Mouse (Mus musculus): ENCODE data around the gene Pcdh15. TPM values are rescaled to one million over a fixed set of nuclear protein-coding genes. Genes with fewer than 3 reads are reported as not detected.

Gene Pcdh15
- total and polyA plus RNA-seq, 2 experiments from 2014 or later: 0.27 to 0.46 TPM

GRCm38 (mm10) chr10:74414021-74414420, 1314.9 kb downstream of the Pcdh15 start:
- ATAC-seq (ENCODE audit: insufficient read depth, low read depth) (no peak), DNase-seq (ENCODE audit: low spot score) (no peak)
- Histone ChIP-seq H3K4me3 (ENCODE audit: low read depth, low read length) (no peak overlapping the region), H3K36me3 (replicated peaks; ENCODE audit: control insufficient read depth, insufficient read depth, low read length) (no peaks in the 10 kb centered on the region), H3K9ac (replicated peaks; ENCODE audit: low read depth, low read length) (no peak overlapping the region), H3K27ac (ENCODE audit: low read depth) (no peak overlapping the region), H3K9me3 (replicated peaks; ENCODE audit: control insufficient read depth, low read length) (no peaks in the 10 kb centered on the region), H3K27me3 (ENCODE audit: control insufficient read depth, insufficient read depth, low read length) (no peaks in the 10 kb centered on the region), H3K4me2 (ENCODE audit: low read depth, low read length) (no peak overlapping the region), H3K4me1 (ENCODE audit: control insufficient read depth, insufficient read depth) (no peaks in the 10 kb centered on the region)
- TF ChIP-seq EP300 (IDR thresholded peaks at IDR 0.05; ENCODE audit: low read depth): no peak
- TF ChIP-seq CTCF (IDR thresholded peaks at IDR 0.05; ENCODE audit: low read depth): no peak
- 55% methylated on average over 3 of the region's 3 CpGs for WGBS

- Histone ChIP-seq H3K9ac (replicated peaks; ENCODE audit: low read depth, low read length) (no peak overlapping the region), H3K4me3 (ENCODE audit: low read depth, low read length) (no peak overlapping the region), H3K27me3 (ENCODE audit: control insufficient read depth, insufficient read depth, low read length) (no peaks in the 10 kb centered on the region), H3K4me2 (ENCODE audit: low read depth, low read length) (no peak overlapping the region), H3K36me3 (replicated peaks; ENCODE audit: control insufficient read depth, insufficient read depth, low read length) (no peaks in the 10 kb centered on the region), H3K4me1 (ENCODE audit: control insufficient read depth, insufficient read depth) (no peaks in the 10 kb centered on the region), H3K9me3 (replicated peaks; ENCODE audit: control insufficient read depth, low read length) (no peaks in the 10 kb centered on the region), H3K27ac (ENCODE audit: low read depth) (no peak overlapping the region)
- TF ChIP-seq EP300 (IDR thresholded peaks at IDR 0.05; ENCODE audit: low read depth): no peak
- no peak for TF ChIP-seq CTCF (IDR thresholded peaks at IDR 0.05; ENCODE audit: low read depth)
- no peak for DNase-seq (ENCODE audit: low spot score)
- ATAC-seq (ENCODE audit: insufficient read depth, low read depth): no peak
- WGBS: 79% methylated on average over 1 of the region's 1 CpGs
Measured at GRCm38 (mm10) chr10:74414945-74415344, 1315.8 kb downstream of the Pcdh15 start.

GRCm38 (mm10) chr10:74415359-74415758, 1316.2 kb downstream of the Pcdh15 start:
- ATAC-seq (ENCODE audit: insufficient read depth, low read depth) (no peak), DNase-seq (ENCODE audit: low spot score) (no peak)
- Histone ChIP-seq H3K9me3 (replicated peaks; ENCODE audit: control insufficient read depth, low read length) (no peaks in the 10 kb centered on the region), H3K36me3 (replicated peaks; ENCODE audit: control insufficient read depth, insufficient read depth, low read length) (no peaks in the 10 kb centered on the region), H3K27me3 (ENCODE audit: control insufficient read depth, insufficient read depth, low read length) (no peaks in the 10 kb centered on the region), H3K4me2 (ENCODE audit: low read depth, low read length) (no peak overlapping the region), H3K9ac (replicated peaks; ENCODE audit: low read depth, low read length) (no peak overlapping the region), H3K4me1 (ENCODE audit: control insufficient read depth, insufficient read depth) (no peaks in the 10 kb centered on the region), H3K4me3 (ENCODE audit: low read depth, low read length) (no peak overlapping the region), H3K27ac (ENCODE audit: low read depth) (no peak overlapping the region)
- WGBS: 65% methylated on average over 4 of the region's 4 CpGs
- TF ChIP-seq EP300 (IDR thresholded peaks at IDR 0.05; ENCODE audit: low read depth) (no peak), CTCF (IDR thresholded peaks at IDR 0.05; ENCODE audit: low read depth) (no peak)

GRCm38 (mm10) chr10:74415949-74416348, 1316.8 kb downstream of the Pcdh15 start:
- H3K27me3 ChIP-seq (ENCODE audit: control insufficient read depth, insufficient read depth, low read length): no peaks in the 10 kb centered on the region
- TF ChIP-seq CTCF (IDR thresholded peaks at IDR 0.05; ENCODE audit: low read depth): no peak
- no peak for TF ChIP-seq EP300 (IDR thresholded peaks at IDR 0.05; ENCODE audit: low read depth)
- no peak overlapping the region for H3K4me2 ChIP-seq (ENCODE audit: low read depth, low read length)
- ATAC-seq (ENCODE audit: insufficient read depth, low read depth): no peak
- H3K36me3 ChIP-seq (replicated peaks; ENCODE audit: control insufficient read depth, insufficient read depth, low read length): no peaks in the 10 kb centered on the region
- no peaks in the 10 kb centered on the region for H3K4me1 ChIP-seq (ENCODE audit: control insufficient read depth, insufficient read depth)
- H3K9ac ChIP-seq (replicated peaks; ENCODE audit: low read depth, low read length): no peak overlapping the region
- no peak overlapping the region for H3K27ac ChIP-seq (ENCODE audit: low read depth)
- H3K4me3 ChIP-seq (ENCODE audit: low read depth, low read length): no peak overlapping the region
- H3K9me3 ChIP-seq (replicated peaks; ENCODE audit: control insufficient read depth, low read length): no peaks in the 10 kb centered on the region
- no peak for DNase-seq (ENCODE audit: low spot score)
- 89% methylated on average over 10 of the region's 10 CpGs for WGBS

GRCm38 (mm10) chr10:74450069-74450468, 1350.9 kb downstream of the Pcdh15 start:
- ATAC-seq (ENCODE audit: insufficient read depth, low read depth): no peak
- 80% methylated on average over 11 of the region's 11 CpGs for WGBS
- TF ChIP-seq EP300 (IDR thresholded peaks at IDR 0.05; ENCODE audit: low read depth) (no peak), CTCF (IDR thresholded peaks at IDR 0.05; ENCODE audit: low read depth) (no peak)

DNA sequence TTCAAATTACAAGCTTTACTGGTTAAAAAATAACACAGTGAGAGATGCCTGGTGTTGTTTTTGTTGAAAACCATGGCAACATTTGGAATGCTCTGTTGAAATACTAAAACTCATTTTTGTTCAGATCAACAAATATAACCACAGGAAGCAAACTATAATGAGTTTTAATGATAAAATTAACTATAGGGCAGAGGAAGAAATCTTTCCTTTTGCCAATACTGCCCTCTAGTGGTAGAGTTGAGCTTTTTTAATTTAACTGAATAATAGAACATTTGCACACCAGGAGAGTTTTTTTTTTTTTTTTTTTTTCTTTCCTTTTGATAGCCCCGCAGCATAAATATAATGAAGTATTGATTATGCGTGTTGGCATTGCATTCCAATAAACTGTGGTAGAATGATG, 1364.8 kb downstream of the Pcdh15 start:
- H3K4me1 ChIP-seq (ENCODE audit: control insufficient read depth, insufficient read depth): no peaks in the 10 kb centered on the region
- H3K4me3 ChIP-seq (ENCODE audit: low read depth, low read length): no peak overlapping the region
- H3K27me3 ChIP-seq (ENCODE audit: control insufficient read depth, insufficient read depth, low read length): no peaks in the 10 kb centered on the region
- no peaks in the 10 kb centered on the region for H3K36me3 ChIP-seq (replicated peaks; ENCODE audit: control insufficient read depth, insufficient read depth, low read length)
- TF ChIP-seq CTCF (IDR thresholded peaks at IDR 0.05; ENCODE audit: low read depth) (peak; percentile 42), EP300 (IDR thresholded peaks at IDR 0.05; ENCODE audit: low read depth) (no peak)
- no peak overlapping the region for H3K4me2 ChIP-seq (ENCODE audit: low read depth, low read length)
- H3K9ac ChIP-seq (replicated peaks; ENCODE audit: low read depth, low read length): no peak overlapping the region
- 26% methylated on average over 2 of the region's 2 CpGs for WGBS
- H3K27ac ChIP-seq (ENCODE audit: low read depth): no peak overlapping the region
- ATAC-seq (ENCODE audit: insufficient read depth, low read depth): no peak
- peak; percentile 19 for DNase-seq (ENCODE audit: low spot score)
- no peaks in the 10 kb centered on the region for H3K9me3 ChIP-seq (replicated peaks; ENCODE audit: control insufficient read depth, low read length)

More at GRCm38 (mm10) chr10:74450069-74450468, 1350.9 kb downstream of the Pcdh15 start:
- H3K27me3 ChIP-seq (ENCODE audit: control insufficient read depth, insufficient read depth, low read length): no peaks in the 10 kb centered on the region
- no peak overlapping the region for H3K4me3 ChIP-seq (ENCODE audit: low read depth, low read length)
- DNase-seq (ENCODE audit: low spot score): no peak
- no peaks in the 10 kb centered on the region for H3K36me3 ChIP-seq (replicated peaks; ENCODE audit: control insufficient read depth, insufficient read depth, low read length)
- no peak overlapping the region for H3K27ac ChIP-seq (ENCODE audit: low read depth)
- no peaks in the 10 kb centered on the region for H3K9me3 ChIP-seq (replicated peaks; ENCODE audit: control insufficient read depth, low read length)
- no peaks in the 10 kb centered on the region for H3K4me1 ChIP-seq (ENCODE audit: control insufficient read depth, insufficient read depth)
- no peak overlapping the region for H3K4me2 ChIP-seq (ENCODE audit: low read depth, low read length)
- H3K9ac ChIP-seq (replicated peaks; ENCODE audit: low read depth, low read length): no peak overlapping the region
